Mouse (Mus musculus): ENCODE data around the gene Slamf7.

Gene Slamf7

GRCm38 (mm10) chr1:171637101-171637500 is 15.7 kb downstream of the Slamf7 start:
- DNase-seq (ENCODE audit: low spot score) = no peak

GRCm38 (mm10) chr1:171635696-171636095 is 17.1 kb downstream of the Slamf7 start:
- no peak for DNase-seq (ENCODE audit: low spot score)

GRCm38 (mm10) chr1:171631447-171631846 is 21.4 kb downstream of the Slamf7 start:
- no peak for DNase-seq (ENCODE audit: low spot score)

GRCm38 (mm10) chr1:171630912-171631311 is 21.9 kb downstream of the Slamf7 start:
- DNase-seq (ENCODE audit: low spot score) = no peak

- DNase-seq (ENCODE audit: low spot score) = no peak
Observed at GRCm38 (mm10) chr1:171630041-171630440, 22.8 kb downstream of the Slamf7 start.

- no peak for DNase-seq (ENCODE audit: low spot score)
Observed at GRCm38 (mm10) chr1:171629168-171629567, 23.7 kb downstream of the Slamf7 start.

- DNase-seq (ENCODE audit: low spot score) = no peak
Observed at GRCm38 (mm10) chr1:171627801-171628200, 25.0 kb downstream of the Slamf7 start.

- DNase-seq (ENCODE audit: low spot score) = no peak
Observed at GRCm38 (mm10) chr1:171620091-171620490, 32.7 kb downstream of the Slamf7 start.

- DNase-seq (ENCODE audit: low spot score) = no peak
Observed at GRCm38 (mm10) chr1:171619645-171620044, 33.2 kb downstream of the Slamf7 start.

GRCm38 (mm10) chr1:171619001-171619400 is 33.8 kb downstream of the Slamf7 start:
- no peak for DNase-seq (ENCODE audit: low spot score)

- no peak for DNase-seq (ENCODE audit: low spot score)
Observed at GRCm38 (mm10) chr1:171616881-171617515, 35.8 kb downstream of the Slamf7 start.

- DNase-seq (ENCODE audit: low spot score) = peak; percentile 10
Observed at GRCm38 (mm10) chr1:171613962-171614361, 38.9 kb downstream of the Slamf7 start.

GRCm38 (mm10) chr1:171610781-171611180 is 42.1 kb downstream of the Slamf7 start:
- DNase-seq (ENCODE audit: low spot score) = peak; percentile 7

GRCm38 (mm10) chr1:171610026-171610425 is 42.8 kb downstream of the Slamf7 start:
- DNase-seq (ENCODE audit: low spot score) = peak; percentile 14

- DNase-seq (ENCODE audit: low spot score) = no peak
Observed at GRCm38 (mm10) chr1:171607176-171607575, 45.7 kb downstream of the Slamf7 start, which contains the start of gene Ly9. TSS of gene Ly9 (minus strand) at chr1:171607410.

- DNase-seq (ENCODE audit: low spot score) = no peak
Observed at GRCm38 (mm10) chr1:171606656-171607055, 46.2 kb downstream of the Slamf7 start.

GRCm38 (mm10) chr1:171604686-171605085 is 48.1 kb downstream of the Slamf7 start:
- DNase-seq (ENCODE audit: low spot score) = no peak

GRCm38 (mm10) chr1:171584584-171584983 is 68.3 kb downstream of the Slamf7 start:
- no peak for DNase-seq (ENCODE audit: low spot score)

All from retina, embryonic 14.5 days (tissue).